Mouse (Mus musculus) Muller cell, postnatal 12 days (primary cell): ENCODE data around the gene Cdv3.
"Not testable (repeated sequence)": the region's sequence is repeated elsewhere in the genome, so short reads cannot be mapped to it uniquely, and the experiment has no call there.

Experiments used
- DNase-seq: peaks from one replicate; pipeline ENCODE4 v3.0.0-alpha.2; 2015; ENCODE audit errors: inconsistent ontology term

Cdv3 gene

DNA sequence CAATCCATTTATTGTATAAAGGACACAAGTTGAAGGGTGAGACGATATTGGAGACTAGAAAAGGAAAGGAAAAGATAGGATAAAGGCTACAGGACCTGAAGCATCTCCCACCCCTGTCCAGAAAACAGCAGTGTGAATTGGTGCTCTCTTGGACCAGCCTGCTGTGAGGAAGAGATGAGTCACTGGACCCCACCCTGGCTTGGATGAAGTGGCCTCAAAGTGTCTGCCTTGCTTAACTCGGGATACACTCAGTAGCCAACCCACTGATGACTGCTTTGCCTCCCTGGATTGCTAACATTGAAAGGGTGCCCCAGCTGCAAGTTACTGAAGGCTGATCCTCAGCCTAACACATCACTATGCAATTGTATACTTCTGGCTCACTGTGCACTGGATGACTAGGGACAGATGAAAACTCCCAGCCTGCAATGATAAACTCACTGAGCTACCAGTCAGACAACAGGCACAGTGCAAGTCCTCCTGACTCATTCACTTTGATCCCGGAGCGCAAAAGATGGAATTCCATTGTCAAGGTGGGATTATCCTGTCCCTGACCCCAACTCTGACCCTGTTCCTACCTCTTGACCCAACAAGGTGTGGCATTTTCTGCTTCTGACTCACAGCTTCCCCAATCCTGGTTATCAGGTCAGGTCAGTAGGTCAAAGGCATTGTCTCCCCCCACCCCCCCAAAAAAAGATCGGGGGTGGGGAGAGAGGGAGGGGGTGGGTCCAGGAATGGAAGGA lies 6.8 kb upstream of the Cdv3 start:
- DNase-seq, result peak; percentile 76

DNA sequence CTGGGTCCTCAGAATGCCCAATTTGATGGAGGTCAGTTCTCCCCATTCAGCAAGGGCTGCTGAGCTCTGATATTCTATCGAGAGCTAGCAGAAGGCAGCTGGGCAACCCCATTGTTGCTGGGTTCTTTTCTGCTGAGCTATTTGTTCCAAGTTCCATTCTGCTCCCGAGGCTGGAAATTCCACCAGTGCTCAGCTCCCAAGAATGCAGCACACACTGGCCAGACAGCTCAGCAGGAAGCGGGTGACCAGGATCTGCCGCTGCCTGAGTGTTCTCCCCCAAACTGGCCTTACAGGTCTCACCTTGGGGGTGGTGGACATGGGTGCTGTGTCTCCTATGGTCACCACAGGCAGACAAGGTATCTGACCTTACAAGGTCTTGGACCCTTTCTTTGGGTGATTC lies 4.3 kb upstream of the Cdv3 start:
- DNase-seq, result peak; percentile 88

DNA sequence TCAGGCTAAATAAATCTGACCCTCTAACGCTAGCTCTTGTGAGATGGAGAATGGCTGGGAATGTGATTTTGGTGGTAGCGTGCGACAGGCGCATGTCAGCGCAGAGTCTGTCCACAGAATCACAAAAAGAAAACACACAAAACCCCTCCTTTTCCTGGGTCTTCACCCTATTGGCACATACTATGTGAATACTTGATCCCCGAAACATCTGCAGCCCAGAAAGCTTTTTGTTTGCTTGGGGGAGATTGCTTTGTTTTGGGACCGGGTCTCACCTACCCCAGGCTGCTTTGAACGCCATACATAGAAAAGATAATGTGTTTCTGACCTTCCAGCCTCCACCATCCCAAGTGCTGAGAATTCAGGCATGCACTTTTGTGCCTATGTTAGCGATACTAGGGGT lies 716 bp upstream of the Cdv3 start:
- DNase-seq, result peak; percentile 3

DNA sequence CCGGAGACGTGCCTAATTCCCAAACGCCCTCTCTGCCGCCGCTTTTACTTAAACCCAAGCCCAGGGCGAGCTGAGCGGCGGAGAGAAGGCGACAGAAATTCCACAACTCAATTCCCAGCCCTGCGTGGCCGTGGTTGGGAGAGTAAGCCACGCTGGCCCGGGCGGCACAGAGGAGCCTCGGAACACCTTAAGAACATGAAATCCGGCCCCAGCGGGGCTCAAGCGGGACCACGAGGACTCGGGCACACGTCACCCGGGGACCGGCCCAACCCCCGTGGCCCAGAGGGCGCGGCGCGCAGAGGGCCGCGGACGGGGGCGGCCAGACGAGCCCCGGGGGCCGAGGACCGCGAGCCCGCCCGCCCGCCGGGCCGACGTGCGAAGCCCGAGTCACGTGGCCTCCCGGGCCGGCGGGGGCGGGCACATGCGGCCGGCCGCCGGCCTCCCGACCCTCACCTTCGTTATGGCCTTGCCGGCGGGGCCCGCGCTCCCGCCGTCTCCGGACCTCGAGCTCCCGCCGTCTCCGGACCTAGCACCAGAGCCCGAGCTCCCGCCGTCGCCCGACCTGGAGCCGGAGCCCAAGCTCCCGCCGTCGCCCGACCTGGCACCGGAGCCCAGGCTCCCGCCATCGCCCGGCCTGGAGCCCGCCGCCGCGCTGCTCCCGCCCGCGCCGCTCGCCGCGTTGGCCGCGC lies 895 bp downstream of the Cdv3 start:
- DNase-seq, result peak; percentile 82

DNA sequence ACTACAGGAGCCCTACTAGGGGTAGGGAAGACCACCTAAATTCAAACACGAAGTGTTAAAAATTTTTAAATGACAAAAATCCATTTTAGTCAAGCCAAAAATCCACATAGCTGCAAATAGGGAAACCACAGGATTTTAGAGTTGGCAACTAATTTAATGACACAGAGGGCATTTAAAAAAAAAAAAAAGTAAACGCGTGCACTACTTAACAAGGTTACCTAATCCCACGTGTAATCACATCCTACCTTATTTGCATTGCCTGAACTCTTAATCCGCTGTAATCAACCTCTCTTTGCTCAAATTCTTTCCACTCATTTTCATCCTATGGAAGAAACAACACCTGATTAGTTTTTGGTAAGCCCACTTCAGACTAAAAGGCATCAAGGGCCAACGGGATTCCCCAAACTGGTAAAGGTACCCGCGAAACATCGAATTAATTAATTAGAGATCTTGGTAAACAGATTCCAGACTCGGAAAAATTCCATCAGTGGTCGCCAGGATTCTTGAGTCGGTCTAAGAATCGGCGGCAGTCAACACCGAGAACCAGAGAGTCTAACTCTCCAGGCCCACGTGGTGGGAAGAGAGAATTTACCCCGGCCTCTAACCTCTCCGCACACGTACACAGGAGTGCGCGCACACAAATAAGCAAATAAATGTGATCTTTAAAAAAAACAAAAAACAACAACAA lies 1.8 kb downstream of the Cdv3 start:
- peak; percentile 66 for DNase-seq

DNA sequence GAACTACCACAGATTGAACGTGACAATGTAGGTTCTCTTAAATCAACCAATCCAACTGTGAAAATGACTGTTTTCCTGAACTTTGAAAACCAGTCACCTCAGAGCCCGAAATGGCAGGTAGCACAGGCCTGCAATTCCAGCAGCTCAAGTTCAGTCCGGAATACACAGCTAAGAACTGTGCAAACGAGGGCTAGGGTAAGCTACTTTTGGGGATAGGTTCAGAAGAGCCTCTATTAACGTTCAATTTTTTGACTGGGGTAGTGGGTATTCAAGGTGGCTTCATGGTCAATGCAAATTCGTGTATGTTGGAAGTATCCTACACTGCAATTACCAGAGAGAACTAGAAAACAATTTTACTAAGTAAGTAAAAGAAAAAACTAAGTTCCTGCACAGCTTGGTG lies 2.6 kb downstream of the Cdv3 start:
- DNase-seq, result no peak

DNA sequence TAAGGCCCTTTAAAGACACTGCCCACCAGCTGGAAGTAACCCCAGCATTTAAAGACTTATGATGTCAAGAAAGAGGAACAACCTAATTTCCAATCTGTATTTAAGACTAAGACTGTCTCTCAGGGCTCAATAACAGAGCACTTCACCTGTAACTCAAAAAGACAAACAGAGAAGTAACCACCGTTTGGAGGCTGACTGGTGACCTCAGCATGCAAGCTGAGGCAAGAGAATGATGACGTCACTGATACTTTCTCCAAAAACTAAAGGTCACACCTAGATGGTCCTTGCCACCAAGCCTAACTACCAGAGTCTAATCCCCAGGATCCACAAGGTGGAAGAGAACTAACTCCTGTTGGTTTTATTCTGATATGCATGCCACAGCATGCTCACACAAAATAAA lies 5.0 kb downstream of the Cdv3 start:
- no peak for DNase-seq

DNA sequence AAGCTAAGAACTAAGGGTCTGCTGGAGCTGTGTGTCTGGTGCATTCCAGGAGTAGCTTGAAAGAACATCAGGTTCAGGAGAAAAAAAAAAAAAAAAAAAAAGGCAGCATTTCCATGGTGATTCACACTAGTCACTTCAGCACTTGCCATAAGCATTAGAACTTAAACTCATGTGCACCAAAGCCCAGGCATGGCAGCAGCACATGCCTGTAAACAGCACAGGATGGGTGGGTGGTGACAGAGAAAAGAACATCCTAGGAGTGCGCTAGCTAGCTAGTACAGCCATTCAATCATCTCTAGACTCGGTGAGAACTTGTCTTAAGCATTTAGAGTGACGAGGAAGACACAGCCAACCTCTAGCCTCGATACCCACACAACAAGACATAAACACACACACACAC lies 7.1 kb downstream of the Cdv3 start:
- no peak for DNase-seq

DNA sequence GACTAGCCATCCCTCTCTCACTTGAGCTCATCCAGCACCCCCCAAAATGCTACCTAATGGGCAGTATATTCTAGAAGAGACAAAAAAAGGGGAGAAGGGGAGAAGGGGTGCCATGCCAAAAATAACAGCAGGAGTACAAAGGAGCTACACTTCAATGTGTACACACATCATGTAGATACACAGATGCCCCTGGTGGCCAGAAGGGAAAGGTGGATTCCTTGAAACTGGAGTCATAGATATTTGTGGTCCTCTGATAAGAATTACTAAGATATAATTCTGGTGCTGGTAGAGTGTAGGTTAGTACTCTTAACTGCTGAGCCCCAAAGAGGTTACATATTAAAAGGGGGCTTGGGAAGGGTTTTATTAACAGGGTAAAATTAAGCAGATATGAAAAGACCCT lies 7.7 kb downstream of the Cdv3 start:
- no peak for DNase-seq

DNA sequence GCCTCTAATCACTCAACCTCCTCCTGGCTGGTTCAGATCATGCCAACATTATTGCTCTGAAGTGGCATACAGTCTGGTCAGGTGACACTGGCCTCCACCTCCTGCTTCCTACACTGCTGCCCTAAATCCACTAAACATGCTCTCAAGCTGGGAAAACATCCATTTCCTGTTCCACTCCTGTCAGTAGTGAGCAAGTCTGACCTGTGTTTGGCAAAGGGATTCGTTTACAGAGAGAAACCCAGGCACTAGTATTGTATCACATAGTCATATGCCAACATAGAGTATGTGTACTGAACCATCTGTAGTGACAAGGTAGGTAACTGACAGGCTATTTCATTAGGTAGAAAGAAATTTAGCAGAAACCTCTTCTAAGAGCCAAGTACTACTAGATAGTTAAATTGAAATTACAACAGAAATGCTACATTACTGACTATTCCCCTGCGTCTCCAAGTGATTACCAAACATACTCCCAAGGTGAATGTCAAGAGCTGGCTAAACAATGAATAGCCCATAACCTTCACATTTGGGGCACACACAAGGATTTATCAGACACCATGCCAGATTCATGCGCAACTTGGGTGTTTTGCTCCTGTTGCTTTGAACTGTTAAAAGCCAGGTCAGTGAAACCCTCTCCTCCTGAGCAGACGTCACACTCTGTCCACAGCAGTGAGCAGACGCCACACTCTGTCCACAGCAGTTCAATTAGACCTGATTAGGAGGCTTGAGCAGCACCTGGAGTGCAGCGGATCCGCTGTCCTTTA lies 12.0 kb downstream of the Cdv3 start:
- DNase-seq, result not testable (repeated sequence)

DNA sequence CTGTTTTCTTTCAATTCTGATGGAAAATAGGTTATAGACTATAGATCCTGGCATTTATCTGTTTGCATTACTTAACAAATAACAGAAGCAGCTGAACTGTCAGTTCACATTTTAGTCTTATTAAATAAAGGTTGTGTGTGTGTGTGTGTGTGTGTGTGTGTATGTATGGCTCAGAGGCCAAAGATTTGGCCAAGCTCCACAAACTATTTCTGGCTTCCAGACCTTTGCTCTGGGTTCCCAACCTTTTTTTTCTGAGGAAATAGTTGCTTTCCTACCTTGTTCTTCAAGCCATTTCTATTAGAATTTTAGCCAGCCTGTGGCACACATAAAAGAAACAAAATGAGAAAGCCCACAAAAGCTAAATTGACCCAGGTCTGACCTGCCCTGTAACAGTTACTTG lies 16.8 kb downstream of the Cdv3 start:
- no peak for DNase-seq

DNA sequence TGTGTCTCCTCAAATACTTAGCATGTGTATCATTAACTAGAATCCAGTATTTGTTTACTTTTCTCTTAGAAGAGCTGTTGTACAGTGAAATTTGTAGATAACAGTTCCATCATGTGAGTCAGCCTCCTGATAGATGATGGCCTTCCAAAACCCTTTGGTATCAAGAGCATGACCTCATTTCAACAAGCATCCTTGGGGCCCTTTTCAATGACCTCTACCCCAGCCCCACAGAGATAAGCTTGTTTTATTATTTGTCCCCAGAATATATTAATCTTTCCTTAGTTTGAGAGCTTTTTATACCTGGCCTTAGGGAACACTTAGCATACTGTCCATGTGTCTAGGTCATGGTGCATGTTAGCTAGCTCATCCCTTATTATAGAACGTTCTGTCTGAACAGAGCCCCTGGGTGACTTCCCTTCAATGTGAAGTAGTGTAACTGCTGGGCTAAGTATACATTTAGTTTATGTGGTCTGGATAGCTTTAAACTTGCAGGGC lies 17.6 kb downstream of the Cdv3 start:
- no peak for DNase-seq

DNA sequence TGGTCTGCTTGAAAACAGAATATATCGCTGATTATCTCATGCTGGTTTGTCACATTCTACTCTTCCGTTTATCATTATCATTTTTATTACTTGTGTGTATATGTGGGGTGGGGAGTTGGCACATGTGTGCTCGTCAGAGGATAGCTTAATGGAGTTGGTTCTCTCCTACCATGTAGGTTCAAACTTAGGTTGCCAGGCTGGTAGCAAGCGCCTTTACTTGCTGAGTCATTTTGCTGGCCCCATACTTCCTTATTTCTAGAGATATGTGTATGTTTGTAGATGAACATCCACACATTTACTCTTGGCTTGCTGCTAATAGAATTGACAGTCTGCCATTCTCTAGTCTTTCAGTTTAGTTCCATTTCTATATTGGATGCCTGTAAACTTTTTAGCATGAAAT lies 18.6 kb downstream of the Cdv3 start:
- no peak for DNase-seq

DNA sequence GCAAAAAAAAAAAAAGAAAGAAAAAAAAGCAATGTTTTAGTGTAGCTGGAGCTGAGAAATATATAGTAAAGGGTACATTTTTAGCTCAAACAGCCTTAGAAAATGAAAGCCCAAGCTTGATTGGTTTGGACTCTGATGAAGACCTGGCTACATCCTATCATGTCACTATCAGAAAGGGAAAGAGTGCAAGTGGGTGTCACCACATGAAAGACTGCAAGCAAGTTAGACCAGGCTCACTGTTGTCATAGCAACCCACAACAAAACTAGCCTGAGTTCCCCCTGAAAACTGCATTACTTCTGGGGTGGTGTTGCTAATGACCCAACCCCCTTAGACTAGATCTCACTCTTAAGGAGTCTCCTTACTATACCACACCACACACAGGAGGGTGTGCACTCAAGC lies 28.7 kb downstream of the Cdv3 start:
- no peak for DNase-seq

DNA sequence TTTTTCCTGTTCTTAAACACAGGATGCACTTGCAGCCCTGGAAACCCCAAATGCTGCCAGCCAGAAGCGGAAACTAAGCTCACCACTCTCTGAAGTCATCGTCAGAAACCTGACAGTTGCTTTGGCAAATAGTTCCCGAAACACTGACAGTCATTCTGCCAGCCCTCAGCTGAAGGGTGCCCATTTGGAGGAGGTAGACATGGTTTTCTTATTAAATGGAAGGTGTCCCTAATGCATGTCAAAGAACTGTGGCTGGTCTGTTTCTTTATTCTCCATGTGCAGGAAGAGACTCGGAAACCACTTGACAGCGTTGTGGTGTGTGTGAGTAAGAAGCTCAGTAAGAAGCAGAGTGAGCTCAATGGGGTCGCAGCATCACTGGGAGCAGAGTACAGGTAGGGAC lies 33.0 kb downstream of the Cdv3 start:
- DNase-seq, result no peak

DNA sequence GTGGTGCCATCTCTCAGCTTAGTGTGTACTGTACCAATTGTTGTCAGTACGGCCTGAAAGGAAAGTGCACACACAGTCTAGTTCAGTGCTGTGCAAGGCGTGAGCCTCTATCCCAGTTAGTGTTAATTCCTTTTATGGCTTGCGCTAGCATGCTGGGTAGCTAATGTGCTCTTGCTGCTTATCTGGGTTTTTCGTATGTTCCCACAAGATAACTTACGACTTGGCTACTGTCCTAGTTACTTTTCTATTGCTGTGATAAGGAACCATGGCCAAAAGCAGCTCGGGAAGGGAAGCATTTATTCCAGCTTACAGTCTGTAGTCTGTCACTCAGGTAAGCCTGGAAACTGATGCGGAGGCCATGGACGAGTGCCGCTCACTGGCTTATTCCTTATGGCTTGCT lies 39.2 kb downstream of the Cdv3 start:
- no peak for DNase-seq

DNA sequence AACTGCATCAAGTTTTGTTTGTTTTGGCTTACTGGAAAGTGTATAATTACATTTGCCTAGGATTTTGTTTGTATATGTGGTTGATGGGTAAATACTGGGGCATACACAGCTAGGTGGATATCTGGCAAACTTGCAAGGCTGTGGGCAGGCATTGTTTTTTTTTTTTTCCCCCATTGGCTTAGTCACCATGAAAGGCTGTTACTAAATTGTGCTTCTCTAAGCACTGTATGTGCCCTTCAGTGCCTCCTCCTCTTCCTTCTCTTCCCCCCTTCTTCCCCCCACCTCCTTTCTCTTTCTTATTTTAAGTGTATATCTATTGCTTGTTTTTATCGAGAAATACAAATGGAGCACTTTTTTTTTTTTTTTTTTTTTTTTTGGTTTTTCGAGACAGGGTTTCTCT lies 41.0 kb downstream of the Cdv3 start:
- DNase-seq, result no peak

DNA sequence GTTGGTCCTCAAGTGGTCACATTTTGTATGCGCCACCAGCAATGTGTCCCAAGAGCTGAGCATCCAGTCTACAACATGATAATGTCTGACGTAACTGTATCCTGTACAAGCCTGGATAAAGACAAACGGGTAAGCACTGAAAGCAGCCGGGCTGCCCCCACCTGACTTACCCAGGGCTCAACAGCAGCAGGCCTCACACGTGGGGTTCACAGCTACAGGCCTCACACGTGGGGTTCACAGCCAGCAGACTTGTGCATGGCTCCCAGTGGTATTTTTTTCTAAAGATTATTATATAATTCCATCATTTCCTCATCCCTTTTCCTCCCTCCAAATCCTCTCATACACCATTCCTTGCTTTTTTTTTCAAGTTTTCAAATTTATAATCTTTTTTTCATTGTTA lies 55.8 kb downstream of the Cdv3 start:
- DNase-seq, result no peak

DNA sequence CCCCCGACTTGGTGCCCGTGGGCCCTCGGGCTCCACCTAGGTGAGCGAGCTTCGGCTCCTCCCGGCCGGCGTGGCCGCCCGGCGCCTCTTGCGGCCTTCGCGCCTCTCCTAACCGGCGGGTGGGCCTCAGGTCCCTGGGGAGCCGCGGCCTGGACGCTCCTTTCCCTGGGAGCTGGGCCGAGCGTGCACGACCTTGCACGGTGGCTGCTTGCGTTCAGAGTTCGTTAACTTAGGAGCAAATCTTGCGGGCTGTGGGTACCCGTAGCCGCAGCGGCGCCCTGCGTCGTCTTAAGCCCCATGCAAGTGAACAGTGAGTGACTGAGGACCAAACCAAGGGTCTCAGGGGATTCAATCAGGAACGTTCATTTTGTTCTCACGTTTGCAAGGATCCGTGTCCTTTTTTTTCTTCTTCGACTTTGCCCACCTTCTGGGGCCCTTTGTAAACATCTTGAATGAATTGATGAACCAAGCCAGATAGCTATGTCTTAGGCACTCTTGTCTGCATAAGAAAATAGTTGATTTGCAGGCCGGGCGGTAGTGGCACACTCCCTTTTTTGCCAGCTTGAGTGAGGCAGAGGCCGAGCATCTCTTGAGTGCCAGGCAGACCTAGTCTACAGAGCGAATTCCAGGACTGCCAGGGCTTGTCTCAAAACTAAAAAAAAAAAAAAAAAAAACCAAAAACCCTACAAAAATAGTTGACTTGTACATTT lies 60.2 kb downstream of the Cdv3 start:
- peak; percentile 38 for DNase-seq

DNA sequence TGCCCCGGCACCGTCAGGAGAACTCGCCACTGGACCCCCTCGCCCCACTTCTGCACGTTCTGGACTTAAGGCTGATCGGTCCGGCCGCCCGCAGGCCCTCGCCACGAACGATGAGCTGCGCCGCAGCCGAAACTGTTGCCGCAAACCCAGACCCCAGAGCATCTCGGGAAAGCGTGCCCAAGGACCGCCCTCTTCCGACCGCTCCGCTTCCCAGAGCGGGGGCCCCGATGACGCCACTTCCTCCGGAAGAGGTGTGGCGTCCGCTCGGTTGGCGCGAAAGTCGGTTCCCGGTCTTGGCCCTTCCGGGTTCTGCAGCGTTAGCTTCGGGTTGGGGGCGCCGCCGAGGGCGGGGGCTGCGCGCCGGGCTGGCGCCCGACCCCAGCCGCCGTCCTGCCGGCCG lies 60.7 kb downstream of the Cdv3 start, which contains the start of the genes 1300017J02Rik and Topbp1:
1300017J02Rik (minus strand) TSS at position 156 of the 400 bp plus-strand sequence.
Topbp1 (plus strand) TSS at position 289 of the 400 bp plus-strand sequence.
- peak; percentile 94 for DNase-seq
